Mouse (Mus musculus) embryonic facial prominence, embryonic 11.5 days (tissue): ENCODE data around the gene Mb21d2. TPM values are rescaled to one million over a fixed set of nuclear protein-coding genes. Genes with fewer than 3 reads are reported as not detected.

Source experiments
- ATAC-seq: fragments of 200-750 bp; cut with Nextera tagmentation; replicated peaks from 2 replicates; pipeline ENCODE4 v1.8.0; 2017; ENCODE audit warnings: low read depth; ENCODE audit not compliant: insufficient number of reproducible peaks, low FRiP score, low TSS enrichment
- DNase-seq: peaks from one replicate; pipeline ENCODE4 v3.0.0-alpha.2; 2015; ENCODE audit warnings: low spot score
- H3K27ac ChIP-seq: fragments of 300-500 bp; sonication (generic); replicated peaks from 2 replicates; pipeline ENCODE4 v1.5.1; 2014; ENCODE audit warnings: mild to moderate bottlenecking, low read depth, low read length, control low read depth
- H3K27me3 ChIP-seq: fragments of 300-500 bp; sonication (generic); 2 replicates; pipeline ENCODE4 v1.6.1; 2014; ENCODE audit warnings: mild to moderate bottlenecking, low read length, moderate library complexity, mixed read lengths; ENCODE audit not compliant: control insufficient read depth, insufficient read depth
- H3K36me3 ChIP-seq: fragments of 300-500 bp; sonication (generic); replicated peaks from 2 replicates; pipeline ENCODE4 v1.6.1; 2014; ENCODE audit warnings: low read depth, mild to moderate bottlenecking, low read length, moderate library complexity, mixed read lengths; ENCODE audit not compliant: control insufficient read depth, insufficient read depth
- H3K4me1 ChIP-seq: fragments of 300-500 bp; sonication (generic); 2 replicates; pipeline ENCODE4 v1.6.1; 2014; ENCODE audit warnings: low read length, mixed read lengths; ENCODE audit not compliant: control insufficient read depth, insufficient read depth
- H3K4me2 ChIP-seq: fragments of 300-500 bp; sonication (generic); 2 replicates; pipeline ENCODE4 v1.6.1; 2014; ENCODE audit warnings: low read depth, mild to moderate bottlenecking, control low read depth, low read length, moderate library complexity
- H3K4me3 ChIP-seq: fragments of 300-500 bp; sonication (generic); 2 replicates; pipeline ENCODE4 v1.5.1; 2014; ENCODE audit warnings: low read depth, low read length, control low read depth
- H3K9ac ChIP-seq: fragments of 300-500 bp; sonication (generic); replicated peaks from 2 replicates; pipeline ENCODE4 v1.6.1; 2014; ENCODE audit warnings: mild to moderate bottlenecking, control low read depth, low read length
- H3K9me3 ChIP-seq: fragments of 300-500 bp; sonication (generic); replicated peaks from 2 replicates; pipeline ENCODE4 v1.6.1; 2016; ENCODE audit warnings: mild to moderate bottlenecking, low read length, inconsistent platforms, mixed read lengths; ENCODE audit not compliant: control insufficient read depth
- WGBS: fragments of 180-500 bp; shearing (Covaris S2); extraction: QIAGEN DNeasy Blood & Tissue Kit; methylation state at CpG from one replicate; pipeline ENCODE4 v1.1.7; 2014; 5-methylcytosine and 5-hydroxymethylcytosine counted together
- polyA plus RNA-seq: library from polyadenylated mRNA; unstranded; fragments of >200 nt; fragmentation: Nextera tagmentation; extraction: Ambion mirVana; gene quantifications from 2 replicates; pipeline ENCODE4 v1.2.1, GENCODE M21; 2014

Mb21d2 gene
- polyA plus RNA-seq, 1 experiment from 2014 or later: 11.6 TPM

GRCm38 (mm10) chr16:28880756-28881155 is 48.7 kb downstream of the Mb21d2 start:
- Histone ChIP-seq H3K27ac (no peak overlapping the region; the same call in 1 of the 2 replicates), H3K4me2 (no peak overlapping the region), H3K36me3 (no peaks in the 10 kb centered on the region), H3K4me1 (no peaks in the 10 kb centered on the region; the same call in 1 of the 2 replicates), H3K9me3 (no peaks in the 10 kb centered on the region), H3K9ac (no peak overlapping the region), H3K4me3 (no peak overlapping the region), H3K27me3 (no peaks in the 10 kb centered on the region)
- DNase-seq (peak; percentile 41), ATAC-seq (peak; percentile 47; the same call in 1 of the 2 replicates)
- WGBS: 33% methylated on average over 8 of the region's 8 CpGs

GRCm38 (mm10) chr16:28880307-28880681 is 49.2 kb downstream of the Mb21d2 start:
- Histone ChIP-seq H3K9me3 (no peaks in the 10 kb centered on the region), H3K4me2 (no peak overlapping the region)
- no peak for ATAC-seq

GRCm38 (mm10) chr16:28879636-28880306 is 49.7 kb downstream of the Mb21d2 start:
- DNase-seq (no peak), ATAC-seq (no peak)
- H3K9ac ChIP-seq: no peak overlapping the region
- WGBS: 91% methylated on average over 12 of the region's 12 CpGs
- no peak overlapping the region for H3K4me2 ChIP-seq
- H3K27me3 ChIP-seq: no peaks in the 10 kb centered on the region
- no peaks in the 10 kb centered on the region; the same call in 1 of the 2 replicates for H3K4me1 ChIP-seq
- no peaks in the 10 kb centered on the region for H3K36me3 ChIP-seq
- H3K27ac ChIP-seq: no peak overlapping the region
- H3K4me3 ChIP-seq: no peak overlapping the region
- no peaks in the 10 kb centered on the region for H3K9me3 ChIP-seq

More at GRCm38 (mm10) chr16:28880307-28880681, 49.2 kb downstream of the Mb21d2 start:
- Histone ChIP-seq H3K27ac (no peak overlapping the region), H3K36me3 (no peaks in the 10 kb centered on the region), H3K4me3 (no peak overlapping the region), H3K4me1 (no peaks in the 10 kb centered on the region; the same call in 1 of the 2 replicates), H3K9ac (no peak overlapping the region), H3K27me3 (no peaks in the 10 kb centered on the region)
- DNase-seq: no peak
- WGBS: 61% methylated on average over 8 of the region's 8 CpGs

GRCm38 (mm10) chr16:28877162-28877662 is 52.3 kb downstream of the Mb21d2 start:
- Histone ChIP-seq H3K36me3 (no peaks in the 10 kb centered on the region), H3K27ac (no peak overlapping the region), H3K4me1 (no peaks in the 10 kb centered on the region; the same call in 1 of the 2 replicates), H3K9ac (no peak overlapping the region), H3K4me2 (no peak overlapping the region), H3K27me3 (no peaks in the 10 kb centered on the region), H3K4me3 (no peak overlapping the region), H3K9me3 (no peaks in the 10 kb centered on the region)
- 66% methylated on average over 9 of the region's 9 CpGs for WGBS
- no peak for ATAC-seq
- DNase-seq: no peak

GRCm38 (mm10) chr16:28873404-28873895 is 56.0 kb downstream of the Mb21d2 start:
- H3K9ac ChIP-seq: no peak overlapping the region
- H3K9me3 ChIP-seq: no peaks in the 10 kb centered on the region
- no peak overlapping the region for H3K4me3 ChIP-seq
- no peak overlapping the region for H3K27ac ChIP-seq
- H3K36me3 ChIP-seq: no peaks in the 10 kb centered on the region
- peaks cover 2% of the 10 kb centered on the region for H3K4me1 ChIP-seq
- no peak for ATAC-seq
- no peak for DNase-seq
- WGBS: 76% methylated on average over 8 of the region's 8 CpGs
- no peak overlapping the region for H3K4me2 ChIP-seq
- H3K27me3 ChIP-seq: no peaks in the 10 kb centered on the region

- Histone ChIP-seq H3K4me3 (no peak overlapping the region), H3K27me3 (no peaks in the 10 kb centered on the region), H3K36me3 (no peaks in the 10 kb centered on the region), H3K9ac (no peak overlapping the region), H3K27ac (no peak overlapping the region), H3K4me2 (no peak overlapping the region), H3K4me1 (peaks cover 3% of the 10 kb centered on the region), H3K9me3 (no peaks in the 10 kb centered on the region)
- 0 out of 2 replicates have a peak, but pooled peaks have one; percentile 37 for ATAC-seq
- DNase-seq: no peak
- WGBS: 66% methylated on average over 9 of the region's 9 CpGs
These were observed 58.6 kb downstream of the Mb21d2 start for GRCm38 (mm10) chr16:28870860-28871259.

- Histone ChIP-seq H3K4me2 (no peak overlapping the region), H3K9me3 (no peaks in the 10 kb centered on the region), H3K27me3 (no peaks in the 10 kb centered on the region), H3K36me3 (no peaks in the 10 kb centered on the region), H3K27ac (no peak overlapping the region), H3K4me3 (no peak overlapping the region), H3K9ac (no peak overlapping the region), H3K4me1 (peaks cover 3% of the 10 kb centered on the region)
- WGBS: 73% methylated on average over 5 of the region's 5 CpGs
- ATAC-seq (no peak), DNase-seq (no peak)
These were observed 59.0 kb downstream of the Mb21d2 start for GRCm38 (mm10) chr16:28870456-28870855.

GRCm38 (mm10) chr16:28868864-28869263 is 60.6 kb downstream of the Mb21d2 start:
- Histone ChIP-seq H3K4me1 (peaks cover 3% of the 10 kb centered on the region), H3K4me2 (no peak overlapping the region), H3K4me3 (no peak overlapping the region), H3K9ac (no peak overlapping the region), H3K9me3 (no peaks in the 10 kb centered on the region), H3K36me3 (no peaks in the 10 kb centered on the region), H3K27ac (no peak overlapping the region), H3K27me3 (no peaks in the 10 kb centered on the region)
- 65% methylated on average over 9 of the region's 9 CpGs for WGBS
- DNase-seq: no peak
- no peak for ATAC-seq
